Mouse (Mus musculus): ENCODE results near the gene Sox5.

Gene Sox5

DNA sequence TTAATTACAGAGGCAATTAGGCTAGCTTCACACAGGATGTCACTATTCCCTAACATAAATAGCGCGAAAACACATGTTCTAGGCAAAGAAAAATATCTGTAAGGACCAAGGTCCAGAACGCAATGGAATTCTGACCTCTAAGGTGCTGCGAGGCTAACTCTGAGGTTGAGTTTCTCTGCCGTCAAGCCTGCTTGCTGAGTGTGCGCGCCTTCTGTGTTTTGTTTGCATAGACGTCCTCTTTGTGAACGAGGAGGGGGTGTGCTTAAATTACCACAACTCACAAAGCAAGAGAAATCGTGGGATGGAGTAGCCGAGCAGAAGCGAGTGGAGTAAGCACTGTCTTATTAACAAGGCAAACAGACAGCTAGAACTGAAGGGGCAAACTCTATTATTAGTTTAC, 202.5 kb downstream of the Sox5 start:
- DNase-seq (ENCODE audit: low spot score), result no peak

- no peak for DNase-seq (ENCODE audit: low spot score)
Measured at GRCm38 (mm10) chr6:144570850-144571249, 210.9 kb downstream of the Sox5 start.

DNA sequence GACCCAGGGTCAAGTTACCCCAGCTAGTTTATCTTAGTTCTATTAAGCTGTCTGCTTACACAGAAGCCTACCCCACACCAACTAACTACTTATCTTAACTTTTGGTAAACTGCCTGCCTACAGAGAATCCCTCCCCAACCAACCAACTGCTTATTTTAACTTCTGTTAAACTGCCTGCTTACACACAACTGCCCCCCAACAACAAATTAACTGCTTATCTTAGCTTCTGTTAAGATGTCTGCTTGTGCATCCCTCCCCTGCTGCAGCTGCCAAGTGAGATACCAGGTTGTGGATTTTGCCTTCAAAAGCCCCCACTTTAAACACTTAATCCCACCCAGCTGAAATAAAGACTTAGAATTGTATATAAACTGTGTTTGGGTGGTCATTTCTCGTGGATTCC, 215.9 kb downstream of the Sox5 start:
- DNase-seq (ENCODE audit: low spot score), result no peak

- no peak for DNase-seq (ENCODE audit: low spot score)
Measured at GRCm38 (mm10) chr6:144561718-144562117, 220.1 kb downstream of the Sox5 start.

GRCm38 (mm10) chr6:144560211-144560610, 221.6 kb downstream of the Sox5 start:
- no peak for DNase-seq (ENCODE audit: low spot score)

DNA sequence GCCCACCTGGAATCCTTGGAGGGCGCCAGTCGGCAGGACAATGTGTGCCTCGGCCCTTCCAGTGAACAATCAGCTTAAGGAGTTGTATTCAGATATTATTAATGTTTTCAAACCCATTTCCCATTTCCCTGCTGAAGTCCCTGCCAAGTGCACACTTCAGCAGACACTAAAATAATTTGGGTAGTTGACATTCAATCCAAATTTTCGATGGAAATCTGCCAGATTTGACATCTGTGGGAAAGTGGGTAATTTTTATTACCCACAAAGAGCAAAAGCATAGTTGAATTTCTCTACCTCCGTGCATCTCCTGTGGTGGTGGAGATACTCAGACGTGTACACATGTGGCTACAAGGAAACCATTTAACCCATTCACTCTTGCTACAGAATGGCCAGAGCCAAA, 228.3 kb downstream of the Sox5 start:
- DNase-seq (ENCODE audit: low spot score), result no peak

- DNase-seq (ENCODE audit: low spot score), result no peak
Measured at GRCm38 (mm10) chr6:144548991-144549390, 232.8 kb downstream of the Sox5 start.

- DNase-seq (ENCODE audit: low spot score), result no peak
Measured at GRCm38 (mm10) chr6:144547141-144547540, 234.6 kb downstream of the Sox5 start.

GRCm38 (mm10) chr6:144545549-144545948, 236.2 kb downstream of the Sox5 start:
- DNase-seq (ENCODE audit: low spot score), result no peak

DNA sequence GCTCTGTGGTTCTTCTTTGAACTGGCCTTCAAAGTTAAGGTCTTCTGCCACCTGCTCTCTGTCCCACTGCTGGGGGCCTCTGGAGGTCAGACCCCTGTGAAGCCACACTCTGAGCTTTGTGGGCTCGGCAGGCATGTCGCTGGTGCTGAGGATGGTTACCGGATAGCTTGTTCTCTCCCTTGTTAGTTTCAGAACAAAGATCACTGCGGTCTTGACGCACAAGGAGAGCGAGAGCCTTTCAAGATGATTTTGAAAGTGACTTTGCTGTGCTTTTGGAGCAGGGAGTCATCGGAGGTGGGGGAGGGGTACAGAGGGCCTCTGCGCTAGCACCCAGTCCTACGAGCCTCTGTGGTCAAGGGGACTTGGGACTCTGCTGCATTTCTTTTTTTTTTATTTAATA, 240.5 kb downstream of the Sox5 start:
- peak; percentile 37 for DNase-seq (ENCODE audit: low spot score)

DNA sequence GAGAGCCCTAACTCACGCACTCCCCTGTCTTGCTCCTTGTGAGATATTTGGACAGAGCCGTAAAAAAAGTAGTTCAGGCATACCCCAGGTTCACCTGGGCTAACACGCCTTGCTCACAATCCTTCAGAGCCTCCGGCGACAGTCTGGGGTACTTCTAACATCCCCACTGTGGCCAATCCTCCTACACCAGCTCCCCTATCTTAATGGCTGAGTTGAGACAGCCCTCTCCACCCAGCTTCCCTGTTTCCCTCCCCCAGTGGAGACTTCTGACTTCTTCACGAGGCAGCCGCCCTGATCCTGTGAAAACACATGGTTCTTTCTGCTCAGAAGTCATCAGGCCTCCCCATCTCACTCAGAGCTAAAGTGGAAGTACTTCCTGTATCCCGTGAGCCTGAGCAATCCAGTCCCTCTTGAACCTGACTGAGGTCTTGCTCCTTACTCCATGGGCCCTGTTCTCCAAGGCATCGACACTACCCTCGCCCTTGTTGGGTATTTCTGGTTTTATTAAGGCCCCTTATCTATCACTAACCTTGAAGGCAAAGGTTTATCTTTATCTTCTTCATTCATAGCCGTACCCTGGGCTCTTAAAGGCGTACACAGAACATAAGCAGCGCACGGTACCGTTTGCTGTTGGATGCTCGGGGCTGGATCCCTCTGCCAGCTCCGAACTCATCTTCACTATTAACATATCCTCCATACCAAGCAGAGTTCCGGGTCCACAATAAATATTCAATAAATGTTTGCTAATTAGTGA, 242.2 kb downstream of the Sox5 start:
- DNase-seq (ENCODE audit: low spot score), result no peak

- no peak for DNase-seq (ENCODE audit: low spot score)
Measured at GRCm38 (mm10) chr6:144523479-144523878, 258.3 kb downstream of the Sox5 start.

- no peak for DNase-seq (ENCODE audit: low spot score)
Measured at GRCm38 (mm10) chr6:144518811-144519210, 263.0 kb downstream of the Sox5 start.

- DNase-seq (ENCODE audit: low spot score), result no peak
Measured at GRCm38 (mm10) chr6:144515905-144516304, 265.9 kb downstream of the Sox5 start.

GRCm38 (mm10) chr6:144513761-144514160, 268.0 kb downstream of the Sox5 start:
- DNase-seq (ENCODE audit: low spot score), result no peak

DNA sequence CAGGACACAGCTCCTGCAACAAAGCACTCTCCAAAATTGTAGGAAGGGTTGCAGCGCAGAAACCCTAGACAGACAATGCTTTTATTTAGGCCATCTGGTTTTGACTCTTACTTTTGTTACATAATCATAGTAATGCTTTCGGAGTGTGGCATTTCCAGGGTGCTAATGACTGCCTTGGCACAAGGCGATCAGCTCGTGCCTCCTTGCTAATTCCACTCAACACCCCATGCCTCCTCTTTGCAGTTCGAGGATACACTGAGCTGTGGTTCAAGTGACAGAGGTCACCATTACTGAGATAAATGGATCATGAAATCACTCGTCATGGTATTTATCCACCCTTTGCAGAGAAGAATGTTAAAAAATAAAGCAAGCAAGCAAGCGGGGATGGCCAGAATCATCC, 269.9 kb downstream of the Sox5 start:
- no peak for DNase-seq (ENCODE audit: low spot score)

GRCm38 (mm10) chr6:144510147-144510546, 271.6 kb downstream of the Sox5 start:
- DNase-seq (ENCODE audit: low spot score), result no peak

- no peak for DNase-seq (ENCODE audit: low spot score)
Measured at GRCm38 (mm10) chr6:144504197-144504551, 277.6 kb downstream of the Sox5 start.

- no peak for DNase-seq (ENCODE audit: low spot score)
Measured at GRCm38 (mm10) chr6:144503399-144504196, 278.2 kb downstream of the Sox5 start.

GRCm38 (mm10) chr6:144501439-144501838, 280.3 kb downstream of the Sox5 start:
- DNase-seq (ENCODE audit: low spot score), result no peak

- no peak for DNase-seq (ENCODE audit: low spot score)
Measured at GRCm38 (mm10) chr6:144498177-144498576, 283.6 kb downstream of the Sox5 start.

GRCm38 (mm10) chr6:144491761-144492415, 289.9 kb downstream of the Sox5 start:
- no peak for DNase-seq (ENCODE audit: low spot score)

GRCm38 (mm10) chr6:144490896-144491295, 290.9 kb downstream of the Sox5 start:
- DNase-seq (ENCODE audit: low spot score), result no peak

All from T-cell, adult 2 months (primary cell).